Mouse (Mus musculus) stomach, postnatal 0 days (tissue): ENCODE data around the gene Sdk2.

ENCODE experiments used
- CTCF ChIP-seq: IDR thresholded peaks from 2 replicates; pipeline ENCODE4 v1.5.1; 2016; ENCODE audit warnings: antibody characterized with exemption, low read depth, mild to moderate bottlenecking, moderate library complexity
- EP300 ChIP-seq: optimal IDR thresholded peaks from 2 replicates; pipeline ENCODE3; 2016; ENCODE audit warnings: antibody characterized with exemption

- no peak for TF ChIP-seq CTCF
- TF ChIP-seq EP300: no peak
Observed at GRCm38 (mm10) chr11:113761646-113762045, 305.2 kb downstream of the Sdk2 start.
